In the genomic region with DNA sequence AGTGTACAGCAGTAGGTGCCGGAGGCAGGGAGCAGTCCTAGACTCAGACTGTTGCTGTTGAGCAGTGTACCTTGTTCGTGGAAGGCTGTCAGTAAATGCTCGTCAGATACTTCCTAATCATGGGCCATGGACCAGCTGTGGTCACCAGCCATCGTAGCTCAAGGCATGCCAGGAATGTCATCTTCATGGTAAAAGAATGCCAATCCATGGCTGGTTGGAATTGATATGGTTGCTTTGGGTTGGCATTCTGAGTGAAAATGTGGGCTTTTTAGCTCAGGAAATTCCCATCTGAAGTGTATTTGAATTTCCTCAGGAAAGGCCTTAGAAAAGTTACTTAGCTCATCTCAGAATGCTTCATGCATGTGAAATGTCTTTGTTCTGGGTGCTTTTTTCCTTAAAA, we compare ENCODE assay signal across 30 mouse cellular contexts.
"Had no signal": no experiment of that assay in that cellular context is flagged by ENCODE, and none has a peak within 500 bp of the region (broad histone marks: within the 10 kb centered on the region; RNA-seq: fewer than 3 reads in every experiment).

No protein-coding gene starts in this region.

- ATAC-seq: liver, embryonic 12.5 days; liver, postnatal 0 days; lung, postnatal 0 days; midbrain, embryonic 13.5 days; midbrain, embryonic 15.5 days; midbrain, embryonic 16.5 days had no signal

- DNase-seq: left cerebral cortex, postnatal 4 days; liver; liver, embryonic 13.5 days; liver, postnatal 0 days; lung, adult 2 months; lung, embryonic 14.5 days; lung, postnatal 10 days; lung, postnatal 14 days; lung, postnatal 36 days; lung, postnatal 4 days; midbrain, embryonic 14.5 days had no signal

- H3K4me2 ChIP-seq: limb, embryonic 12.5 days; limb, embryonic 13.5 days; limb, embryonic 15.5 days; liver, embryonic 11.5 days; liver, embryonic 12.5 days; liver, embryonic 13.5 days; liver, embryonic 15.5 days; lung, embryonic 14.5 days; lung, embryonic 15.5 days; midbrain, embryonic 11.5 days; midbrain, embryonic 12.5 days; midbrain, embryonic 13.5 days; midbrain, embryonic 15.5 days had no signal

- H3K9ac ChIP-seq: limb, embryonic 12.5 days; limb, embryonic 13.5 days; limb, embryonic 15.5 days; liver, embryonic 12.5 days; liver, embryonic 13.5 days; liver, embryonic 14.5 days; liver, embryonic 15.5 days; liver, postnatal 0 days; lung, embryonic 14.5 days; lung, embryonic 15.5 days; midbrain, embryonic 12.5 days; midbrain, embryonic 13.5 days; midbrain, embryonic 15.5 days had no signal

- H3K27me3 ChIP-seq: limb, embryonic 12.5 days; limb, embryonic 13.5 days; limb, embryonic 15.5 days; liver, embryonic 12.5 days; liver, embryonic 13.5 days; lung, embryonic 15.5 days; midbrain, embryonic 13.5 days; midbrain, embryonic 15.5 days had no signal

- H3K27ac ChIP-seq: left cerebral cortex, adult 2 months; limb, embryonic 10.5 days; limb, embryonic 12.5 days; limb, embryonic 13.5 days; limb, embryonic 15.5 days; liver, embryonic 12.5 days; liver, embryonic 13.5 days; liver, embryonic 14.5 days; liver, embryonic 15.5 days; lung, embryonic 15.5 days; macrophage; midbrain, embryonic 10.5 days; midbrain, embryonic 12.5 days; midbrain, embryonic 13.5 days; midbrain, embryonic 15.5 days had no signal

- H3K36me3 ChIP-seq: limb, embryonic 10.5 days; limb, embryonic 15.5 days; liver, embryonic 12.5 days; liver, embryonic 13.5 days; lung, embryonic 15.5 days; midbrain, embryonic 12.5 days; midbrain, embryonic 15.5 days had no signal

- H3K9me3 ChIP-seq: limb, embryonic 10.5 days; limb, embryonic 12.5 days; limb, embryonic 13.5 days; limb, embryonic 15.5 days; liver, embryonic 12.5 days; liver, embryonic 13.5 days; liver, embryonic 15.5 days; lung, embryonic 15.5 days; megakaryocyte, embryonic 14.5 days; midbrain, embryonic 10.5 days; midbrain, embryonic 12.5 days; midbrain, embryonic 13.5 days; midbrain, embryonic 15.5 days had no signal

- H3K4me3 ChIP-seq: left cerebral cortex, adult 2 months; limb, embryonic 10.5 days; limb, embryonic 12.5 days; limb, embryonic 13.5 days; limb, embryonic 15.5 days; liver, embryonic 12.5 days; liver, embryonic 13.5 days; liver, embryonic 15.5 days; lung, embryonic 15.5 days; megakaryocyte, embryonic 14.5 days; midbrain, embryonic 10.5 days; midbrain, embryonic 12.5 days; midbrain, embryonic 13.5 days; midbrain, embryonic 15.5 days had no signal
